Mouse (Mus musculus) limb, embryonic 10.5 days (tissue): ENCODE results near the gene Emx1. TPM values are rescaled to one million over a fixed set of nuclear protein-coding genes. Genes with fewer than 3 reads are reported as not detected.

ENCODE experiments used
- DNase-seq: peaks from one replicate; pipeline ENCODE4 v3.0.0-alpha.2; 2017; ENCODE audit warnings: low spot score
- H3K27ac ChIP-seq: fragments of 300-500 bp; sonication (generic); 2 replicates; pipeline ENCODE4 v1.5.1; 2016; ENCODE audit warnings: mild to moderate bottlenecking
- H3K27me3 ChIP-seq: fragments of 300-500 bp; sonication (generic); 2 replicates; pipeline ENCODE4 v1.6.1; 2016; ENCODE audit warnings: low read depth, mild to moderate bottlenecking; ENCODE audit not compliant: poor library complexity, severe bottlenecking
- H3K36me3 ChIP-seq: fragments of 300-500 bp; sonication (generic); 2 replicates; pipeline ENCODE4 v1.6.1; 2016; ENCODE audit warnings: mild to moderate bottlenecking, moderate library complexity
- H3K4me1 ChIP-seq: fragments of 300-500 bp; sonication (generic); 2 replicates; pipeline ENCODE4 v1.6.1; 2016
- H3K4me3 ChIP-seq: fragments of 300-500 bp; sonication (generic); 2 replicates; pipeline ENCODE4 v1.5.1; 2016; ENCODE audit warnings: mild to moderate bottlenecking, moderate library complexity
- H3K9me3 ChIP-seq: fragments of 300-500 bp; sonication (generic); replicated peaks from 2 replicates; pipeline ENCODE4 v1.6.1; 2016; ENCODE audit warnings: mild to moderate bottlenecking
- WGBS: fragments of 180-500 bp; shearing (Covaris S2); methylation state at CpG from one replicate; pipeline ENCODE4 v1.1.7; 2016; 5-methylcytosine and 5-hydroxymethylcytosine counted together
- polyA plus RNA-seq: library from polyadenylated mRNA; unstranded; fragments of >200 nt; fragmentation: Nextera tagmentation; extraction: Ambion mirVana; gene quantifications from 2 replicates; pipeline ENCODE4 v1.2.1, GENCODE M21; 2016

Gene Emx1
- polyA plus RNA-seq, 1 experiment from 2014 or later: 1.8 TPM

GRCm38 (mm10) chr6:85193381-85194318 is 6.4 kb downstream of the Emx1 start:
- 3% methylated on average over 29 of the region's 29 CpGs for WGBS
- no peak overlapping the region for H3K27ac ChIP-seq
- peak overlapping the region; percentile 18; the same call in 1 of the 2 replicates for H3K4me3 ChIP-seq
- no peaks in the 10 kb centered on the region for H3K9me3 ChIP-seq
- peaks cover 24% of the 10 kb centered on the region for H3K4me1 ChIP-seq
- no peaks in the 10 kb centered on the region for H3K36me3 ChIP-seq
- DNase-seq: peak; percentile 52
- peaks cover 98% of the 10 kb centered on the region for H3K27me3 ChIP-seq

DNA sequence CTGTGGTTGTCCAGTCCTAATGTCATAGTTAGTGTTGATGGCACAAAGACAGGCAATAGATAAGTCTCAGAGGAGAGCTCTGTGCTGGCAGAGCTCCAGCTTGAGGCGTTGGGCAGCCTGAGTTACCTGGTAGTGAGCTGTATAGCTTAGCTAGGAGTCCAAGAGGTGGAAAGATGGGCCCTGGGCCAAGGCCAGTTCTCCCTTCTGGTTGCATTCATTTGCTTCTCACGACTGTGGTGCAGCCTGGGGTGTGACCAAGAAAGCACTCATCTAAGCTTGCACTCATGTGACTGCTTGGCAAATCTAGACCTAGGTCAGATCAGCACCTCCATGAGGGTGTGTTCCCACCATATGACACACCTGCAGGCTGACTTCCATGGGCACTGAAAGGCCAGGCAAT is 10.7 kb downstream of the Emx1 start:
- H3K27me3 ChIP-seq: peaks cover 84% of the 10 kb centered on the region

GRCm38 (mm10) chr6:85206182-85206938 is 19.1 kb downstream of the Emx1 start:
- 31% methylated on average over 16 of the region's 16 CpGs for WGBS
- H3K27me3 ChIP-seq: peaks cover 70% of the 10 kb centered on the region
- no peak overlapping the region for H3K27ac ChIP-seq
- no peak for DNase-seq
- H3K4me1 ChIP-seq: peaks cover 22% of the 10 kb centered on the region
- no peak overlapping the region for H3K4me3 ChIP-seq
- no peaks in the 10 kb centered on the region for H3K9me3 ChIP-seq
- no peaks in the 10 kb centered on the region for H3K36me3 ChIP-seq

More for the DNA sequence above, 10.7 kb downstream of the Emx1 start:
- no peaks in the 10 kb centered on the region for H3K9me3 ChIP-seq
- H3K4me1 ChIP-seq: peaks cover 7% of the 10 kb centered on the region
- no peak overlapping the region for H3K27ac ChIP-seq
- no peak overlapping the region for H3K4me3 ChIP-seq
- DNase-seq: no peak
- whole genome bisulfite sequencing: 79% methylated on average over 2 of the region's 2 CpGs
- H3K36me3 ChIP-seq: no peaks in the 10 kb centered on the region

GRCm38 (mm10) chr6:85206939-85207285 is 19.7 kb downstream of the Emx1 start:
- DNase-seq: peak; percentile 33
- H3K36me3 ChIP-seq: no peaks in the 10 kb centered on the region
- H3K4me1 ChIP-seq: peaks cover 22% of the 10 kb centered on the region
- WGBS: 42% methylated on average over 15 of the region's 15 CpGs
- peaks cover 66% of the 10 kb centered on the region for H3K27me3 ChIP-seq
- no peaks in the 10 kb centered on the region for H3K9me3 ChIP-seq
- H3K27ac ChIP-seq: no peak overlapping the region
- H3K4me3 ChIP-seq: no peak overlapping the region

GRCm38 (mm10) chr6:85207345-85207744 is 20.1 kb downstream of the Emx1 start:
- WGBS: 65% methylated on average over 5 of the region's 5 CpGs
- no peaks in the 10 kb centered on the region for H3K36me3 ChIP-seq
- no peak overlapping the region for H3K4me3 ChIP-seq
- H3K4me1 ChIP-seq: peaks cover 22% of the 10 kb centered on the region
- no peak for DNase-seq
- H3K27me3 ChIP-seq: peaks cover 62% of the 10 kb centered on the region
- H3K9me3 ChIP-seq: no peaks in the 10 kb centered on the region
- H3K27ac ChIP-seq: no peak overlapping the region

- no peak for DNase-seq
- Histone ChIP-seq H3K27me3 (peaks cover 41% of the 10 kb centered on the region), H3K36me3 (no peaks in the 10 kb centered on the region), H3K9me3 (no peaks in the 10 kb centered on the region), H3K4me3 (no peak overlapping the region), H3K27ac (no peak overlapping the region), H3K4me1 (peaks cover 22% of the 10 kb centered on the region)
- WGBS: 88% methylated on average over 9 of the region's 9 CpGs
Observed at GRCm38 (mm10) chr6:85209226-85209967, 22.2 kb downstream of the Emx1 start.

GRCm38 (mm10) chr6:85210686-85211085 is 23.4 kb downstream of the Emx1 start:
- WGBS: 26% methylated on average over 1 of the region's 1 CpGs
- Histone ChIP-seq H3K9me3 (no peaks in the 10 kb centered on the region), H3K4me3 (no peak overlapping the region), H3K4me1 (peaks cover 22% of the 10 kb centered on the region), H3K36me3 (no peaks in the 10 kb centered on the region), H3K27ac (no peak overlapping the region), H3K27me3 (peaks cover 28% of the 10 kb centered on the region)
- no peak for DNase-seq

DNA sequence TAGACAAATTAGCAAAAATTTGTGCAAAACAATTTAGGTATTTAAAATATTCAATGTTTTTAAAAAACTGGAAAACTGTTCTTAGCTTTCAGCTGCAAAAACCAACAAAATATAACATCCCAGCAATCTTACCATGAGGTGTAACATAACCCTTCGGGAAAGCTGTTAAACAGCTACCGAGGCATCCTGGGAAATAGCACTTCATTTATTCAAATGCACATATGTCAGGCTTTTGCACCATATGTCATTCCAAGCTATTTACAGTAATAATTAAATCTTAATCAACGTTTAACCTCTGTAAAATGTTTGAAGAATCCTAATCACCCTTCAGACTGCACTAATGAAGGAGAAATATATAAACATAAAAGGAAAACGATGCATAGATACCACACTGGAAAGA is 31.0 kb downstream of the Emx1 start:
- H3K27me3 ChIP-seq: peaks cover 8% of the 10 kb centered on the region; the same call in 1 of the 2 replicates
- H3K27ac ChIP-seq: no peak overlapping the region
- DNase-seq: no peak
- H3K4me3 ChIP-seq: no peak overlapping the region
- H3K4me1 ChIP-seq: peaks cover 45% of the 10 kb centered on the region
- no peaks in the 10 kb centered on the region for H3K36me3 ChIP-seq
- H3K9me3 ChIP-seq: no peaks in the 10 kb centered on the region
- 78% methylated on average over 4 of the region's 4 CpGs for WGBS

GRCm38 (mm10) chr6:85218684-85219445 is 31.6 kb downstream of the Emx1 start:
- WGBS: 57% methylated on average over 5 of the region's 5 CpGs
- no peak overlapping the region for H3K4me3 ChIP-seq
- H3K9me3 ChIP-seq: no peaks in the 10 kb centered on the region
- no peak for DNase-seq
- H3K4me1 ChIP-seq: peaks cover 52% of the 10 kb centered on the region
- H3K36me3 ChIP-seq: no peaks in the 10 kb centered on the region
- H3K27me3 ChIP-seq: peaks cover 14% of the 10 kb centered on the region; the same call in 1 of the 2 replicates
- H3K27ac ChIP-seq: peak overlapping the region; percentile 72

- no peak overlapping the region for H3K4me3 ChIP-seq
- H3K9me3 ChIP-seq: no peaks in the 10 kb centered on the region
- H3K36me3 ChIP-seq: no peaks in the 10 kb centered on the region
- peak overlapping the region; percentile 72 for H3K27ac ChIP-seq
- peaks cover 20% of the 10 kb centered on the region; the same call in 1 of the 2 replicates for H3K27me3 ChIP-seq
- 95% methylated on average over 11 of the region's 11 CpGs for WGBS
- DNase-seq: no peak
- H3K4me1 ChIP-seq: peaks cover 58% of the 10 kb centered on the region
Observed at GRCm38 (mm10) chr6:85219706-85220105, 32.5 kb downstream of the Emx1 start.

DNA sequence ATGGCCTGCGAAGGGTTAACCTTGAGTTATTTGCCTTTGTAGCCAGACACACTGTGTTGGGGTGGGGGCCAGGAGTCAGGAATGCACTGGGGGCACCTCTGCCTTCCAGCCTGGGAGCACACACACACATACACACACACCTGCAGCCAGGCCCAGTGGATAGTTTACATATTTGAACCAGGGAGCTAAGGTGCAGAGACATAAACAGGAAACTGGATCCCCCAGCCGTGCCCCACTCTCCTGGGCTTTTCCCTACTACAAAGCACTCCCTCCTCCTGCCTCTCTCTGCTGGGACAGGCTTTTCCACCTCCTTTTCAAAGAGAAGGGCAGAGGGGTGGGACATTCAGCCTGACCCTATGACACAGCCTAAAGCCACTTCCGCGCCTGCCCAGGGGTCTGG is 33.7 kb downstream of the Emx1 start:
- H3K4me1 ChIP-seq: peaks cover 58% of the 10 kb centered on the region
- WGBS: 39% methylated on average over 4 of the region's 4 CpGs
- peak overlapping the region; percentile 72 for H3K27ac ChIP-seq
- DNase-seq: peak; percentile 39
- no peaks in the 10 kb centered on the region for H3K9me3 ChIP-seq
- H3K4me3 ChIP-seq: no peak overlapping the region
- no peaks in the 10 kb centered on the region for H3K36me3 ChIP-seq
- H3K27me3 ChIP-seq: peaks cover 20% of the 10 kb centered on the region; the same call in 1 of the 2 replicates

DNA sequence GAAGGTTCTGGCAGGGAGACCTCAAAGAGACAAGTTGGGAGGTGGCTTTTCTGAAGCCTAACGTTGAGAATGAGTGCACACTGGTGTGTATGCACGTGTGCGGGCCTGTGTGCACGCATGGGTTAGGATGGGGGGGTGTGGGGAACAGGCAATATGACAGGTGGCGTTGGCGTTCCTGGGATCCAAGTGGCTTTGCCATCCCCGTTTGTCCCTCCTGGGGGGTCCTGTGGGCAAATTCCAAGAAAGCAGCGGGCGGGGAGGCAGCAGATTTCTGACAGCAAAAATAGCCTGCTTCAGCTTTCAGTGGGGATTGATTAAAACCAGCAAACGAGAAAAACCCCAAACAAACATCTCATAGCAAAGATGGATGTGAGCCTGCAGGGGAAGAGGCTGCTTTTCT is 35.3 kb downstream of the Emx1 start:
- 75% methylated on average over 10 of the region's 10 CpGs for WGBS
- H3K9me3 ChIP-seq: no peaks in the 10 kb centered on the region
- peaks cover 71% of the 10 kb centered on the region for H3K4me1 ChIP-seq
- H3K27me3 ChIP-seq: peaks cover 15% of the 10 kb centered on the region; the same call in 1 of the 2 replicates
- no peak for DNase-seq
- no peak overlapping the region for H3K4me3 ChIP-seq
- H3K36me3 ChIP-seq: no peaks in the 10 kb centered on the region
- H3K27ac ChIP-seq: no peak overlapping the region; the same call in 1 of the 2 replicates
